Mouse (Mus musculus) Muller cell, postnatal 12 days (primary cell): Measurements from ENCODE around the gene Nudt22.
A peak's percentile ranks its signal among the peaks of the same experiment; 100 is the strongest.

Source experiments
- DNase-seq: peaks from one replicate; pipeline ENCODE4 v3.0.0-alpha.2; 2015; ENCODE audit errors: inconsistent ontology term

The Nudt22 gene

DNA sequence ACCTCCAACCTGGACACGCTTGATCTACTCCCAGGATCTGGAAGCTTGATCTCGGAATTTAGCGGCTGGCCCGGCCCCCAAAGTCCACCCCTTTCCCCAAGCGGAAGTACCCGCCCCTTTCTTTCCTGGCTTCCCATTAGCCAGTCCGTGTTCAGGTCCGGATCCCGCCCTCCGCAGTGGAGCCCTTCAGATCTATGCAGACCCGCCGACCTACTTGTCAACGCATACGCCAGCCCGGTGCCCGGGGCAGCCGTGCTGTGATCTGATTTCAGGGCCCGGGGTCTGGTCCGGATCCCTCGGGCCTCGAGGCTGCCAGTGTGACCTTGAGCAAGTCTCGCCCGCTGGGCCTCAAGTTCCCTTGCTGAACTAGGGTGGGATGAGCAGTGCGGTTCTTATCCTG, at the start of gene Nudt22, which contains the start of gene Trpt1:
Nudt22 (minus strand) TSS at position 112 of the 400 bp plus-strand sequence.
Trpt1 (plus strand) TSS at position 126 of the 400 bp plus-strand sequence.
- DNase-seq: peak; percentile 94

DNA sequence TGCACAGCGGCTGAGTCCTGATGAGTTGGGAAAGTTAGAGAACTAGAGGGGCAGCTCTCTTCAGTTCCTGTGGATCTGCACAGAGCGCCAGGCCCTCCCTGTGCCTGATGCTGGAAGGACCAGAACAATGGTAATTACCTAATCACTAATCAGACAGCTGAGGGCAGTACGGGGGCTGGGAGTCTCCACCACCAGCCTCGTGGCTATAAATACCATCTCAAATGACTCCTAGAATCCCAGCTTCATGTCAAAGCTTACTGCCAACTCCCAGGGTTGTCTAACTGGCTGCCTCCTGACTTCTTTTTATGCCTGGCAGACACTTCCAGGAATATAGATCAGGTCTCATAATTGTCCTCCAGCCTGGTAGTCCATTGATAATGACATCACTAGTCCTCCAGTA, 48.8 kb upstream of the Nudt22 start:
- peak; percentile 49 for DNase-seq

DNA sequence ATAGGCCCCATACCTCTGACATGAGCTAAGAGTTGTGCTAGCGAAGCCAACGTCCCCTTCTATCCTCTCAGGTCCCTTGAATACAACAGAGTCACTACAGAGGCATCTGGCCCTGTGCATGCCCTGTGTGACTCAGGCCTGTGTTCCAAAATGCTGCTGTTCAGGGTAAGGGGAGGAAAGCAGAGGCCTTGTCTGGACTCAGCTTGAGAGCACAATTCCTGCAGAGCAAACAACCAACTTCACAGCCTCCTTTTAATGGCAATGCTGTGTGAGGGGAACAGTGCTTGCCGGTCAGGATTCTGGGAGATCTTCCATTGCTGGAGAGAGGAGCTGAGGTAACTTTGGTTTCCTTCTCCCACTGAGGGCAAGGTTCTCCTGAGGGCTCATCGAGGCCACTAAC, 48.4 kb upstream of the Nudt22 start:
- DNase-seq: peak; percentile 57

DNA sequence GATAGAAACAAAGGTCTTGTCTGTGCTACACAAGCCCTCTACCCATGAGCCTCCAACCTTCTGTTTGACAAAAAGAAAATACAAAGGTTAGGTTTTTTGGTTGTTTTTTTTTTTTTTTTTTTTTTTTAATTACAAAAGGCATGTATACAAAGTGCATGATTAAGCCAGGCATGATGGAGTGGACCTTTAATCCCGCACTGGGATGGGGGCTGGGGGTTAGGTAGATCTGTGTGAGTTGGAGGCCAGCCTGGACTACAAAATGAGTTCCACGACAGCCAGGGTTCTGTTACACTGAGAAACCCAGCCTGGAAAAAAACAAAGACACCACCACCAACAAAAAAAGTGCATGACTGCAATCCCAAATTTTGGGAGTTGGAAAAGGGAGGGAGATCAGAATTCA, 45.3 kb upstream of the Nudt22 start:
- DNase-seq: no peak

DNA sequence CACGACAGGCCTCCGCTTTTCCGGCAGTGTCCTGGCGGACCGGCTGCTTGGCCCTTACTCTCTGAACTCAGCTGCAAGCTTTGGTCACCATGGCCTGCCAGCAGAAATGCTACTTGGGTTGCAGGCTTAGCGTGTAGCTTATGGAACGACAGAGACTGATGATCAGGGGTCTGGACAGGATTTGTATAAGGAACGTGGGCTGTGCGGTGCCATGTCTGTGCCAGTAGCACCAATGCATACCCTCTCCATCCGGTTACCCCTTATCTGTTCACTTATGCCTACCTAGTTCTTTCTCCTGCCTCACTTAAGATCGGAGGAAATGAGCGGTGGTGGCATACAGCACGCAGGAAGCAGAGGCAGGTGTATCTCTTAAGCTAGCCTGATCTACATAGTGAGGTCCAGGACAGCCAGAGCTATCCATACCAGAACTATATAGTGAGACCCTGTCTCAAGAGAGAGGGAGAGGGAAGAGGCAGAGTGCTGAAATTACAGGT, 44.8 kb upstream of the Nudt22 start:
- DNase-seq: no peak

DNA sequence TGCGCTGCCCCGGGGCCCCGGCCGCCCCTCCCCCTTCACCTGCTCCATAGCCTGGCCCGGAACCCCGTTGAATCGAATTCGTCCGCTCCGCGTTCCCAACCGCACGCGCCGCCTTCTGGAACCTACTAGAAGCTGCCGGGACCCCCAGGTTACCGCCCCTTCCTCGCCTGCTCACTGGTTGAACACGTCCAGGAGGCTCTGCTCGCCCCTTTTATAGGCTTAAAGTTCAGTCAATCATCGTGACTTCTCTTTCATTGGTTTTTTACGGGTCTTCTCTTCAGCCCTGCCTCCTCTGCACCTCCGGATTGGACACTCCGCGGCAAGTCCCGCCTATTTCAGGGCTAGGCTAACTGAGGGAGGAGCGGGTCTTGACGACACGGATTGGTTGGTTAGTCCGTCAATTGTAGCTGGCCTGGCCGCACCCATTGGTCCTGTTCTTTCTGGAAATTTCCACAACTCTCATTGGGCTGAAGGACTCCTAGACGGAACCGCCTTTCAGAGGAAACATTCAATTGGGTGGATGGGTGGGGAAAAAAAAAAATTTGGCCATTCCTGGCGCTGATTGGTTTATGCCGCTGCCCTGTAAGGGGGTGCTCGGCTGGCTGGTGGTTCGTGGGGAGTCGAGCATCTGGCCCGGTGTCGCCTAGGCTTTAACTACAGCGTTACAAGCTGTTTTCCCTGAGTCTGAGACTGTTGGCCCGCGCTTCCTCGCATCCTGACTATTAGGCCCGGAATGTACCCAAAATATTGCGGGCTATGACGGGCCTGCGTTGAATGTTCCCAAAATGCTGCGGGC, 44.1 kb upstream of the Nudt22 start, which contains the start of gene Stip1:
Stip1 (minus strand) TSS at position 127 of the 796 bp plus-strand sequence.
- peak; percentile 100 for DNase-seq

DNA sequence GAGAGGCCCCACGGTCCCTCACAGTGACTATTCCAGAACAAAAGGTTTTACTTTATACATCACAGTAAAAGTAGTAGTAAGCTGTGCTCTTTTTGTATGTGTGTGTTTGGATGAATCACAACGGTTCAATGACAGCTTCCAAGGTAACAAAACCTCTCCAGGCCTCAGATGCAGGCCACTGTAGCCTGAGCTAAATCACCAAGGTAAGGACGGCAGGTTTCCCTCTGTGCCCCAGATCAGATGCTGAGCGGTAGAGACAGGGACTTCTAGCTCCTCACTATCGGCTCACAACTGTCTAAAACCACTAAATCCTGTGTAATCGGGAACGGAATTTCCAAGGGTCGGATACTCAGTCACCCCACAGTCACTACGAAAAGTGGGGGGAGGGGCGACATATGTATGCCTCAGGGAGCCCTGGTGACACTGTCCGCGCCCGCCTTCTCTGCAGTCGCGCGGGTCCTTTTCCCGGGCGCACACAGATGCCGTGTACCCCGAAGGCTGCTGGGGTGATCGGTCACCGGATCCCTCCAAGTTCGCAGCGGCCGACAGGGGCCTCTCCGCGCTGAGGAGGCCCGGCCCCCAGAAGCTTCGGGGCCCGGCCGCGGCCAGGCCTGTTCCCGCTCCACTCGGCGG, 43.3 kb upstream of the Nudt22 start:
- DNase-seq: peak; percentile 73

DNA sequence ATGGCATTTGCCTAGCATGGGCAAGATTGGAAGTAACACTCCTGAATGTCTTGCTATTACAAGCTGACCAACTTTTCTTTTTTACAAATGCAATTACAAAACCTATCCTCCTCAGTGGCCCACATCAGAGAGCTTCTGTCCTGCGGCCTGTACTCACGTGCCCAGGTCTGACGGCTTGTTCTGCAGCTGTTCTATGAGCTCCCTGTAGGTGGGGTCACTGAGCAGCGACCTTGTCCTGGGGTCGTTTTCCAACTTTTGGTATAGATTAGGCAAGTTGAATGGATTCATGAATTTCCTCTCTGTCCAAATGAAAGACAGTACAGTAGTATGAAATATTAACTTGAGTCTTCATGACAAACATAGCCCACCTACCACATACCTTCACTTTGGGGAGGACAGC, 38.1 kb upstream of the Nudt22 start:
- DNase-seq: no peak

DNA sequence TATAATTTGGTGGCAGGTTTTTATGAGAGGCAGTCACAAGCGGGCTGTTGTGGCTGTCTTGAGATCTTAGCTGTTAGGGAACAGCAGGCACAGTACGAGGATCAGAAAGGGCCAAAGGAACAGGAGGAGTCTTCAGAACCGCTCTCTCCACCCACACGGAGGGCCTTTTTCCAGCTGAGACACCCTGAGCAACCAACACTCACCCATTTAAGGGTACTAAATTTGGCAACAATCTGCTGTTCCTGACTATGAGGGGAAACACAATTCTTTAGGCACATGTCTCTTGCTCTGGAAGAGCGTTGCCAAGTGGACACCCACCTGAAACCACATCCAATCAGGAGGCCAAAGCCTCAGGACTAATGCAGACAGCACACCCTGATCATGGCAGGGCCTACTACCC, 33.6 kb upstream of the Nudt22 start:
- no peak for DNase-seq

DNA sequence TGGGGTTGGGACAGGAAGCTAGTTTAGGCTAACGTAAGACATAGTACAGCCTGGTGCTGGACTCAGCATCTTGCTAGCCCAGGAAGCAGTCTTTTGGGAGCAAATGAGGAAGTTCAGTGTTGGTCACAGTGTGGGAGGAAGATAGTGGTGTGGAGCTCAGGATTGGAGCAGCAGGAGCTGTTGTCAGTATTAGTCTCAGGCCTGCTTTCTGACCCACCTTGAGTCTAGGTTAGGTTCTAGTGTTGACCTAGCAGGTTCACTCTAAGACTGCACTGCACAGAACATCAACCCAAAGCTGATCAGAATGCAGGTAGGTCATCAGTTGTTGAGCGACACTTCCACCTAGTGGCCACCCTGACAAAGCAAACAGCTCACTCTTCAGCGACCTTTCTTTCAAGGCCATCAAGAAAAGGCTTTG, 24.3 kb upstream of the Nudt22 start:
- DNase-seq: peak; percentile 43

DNA sequence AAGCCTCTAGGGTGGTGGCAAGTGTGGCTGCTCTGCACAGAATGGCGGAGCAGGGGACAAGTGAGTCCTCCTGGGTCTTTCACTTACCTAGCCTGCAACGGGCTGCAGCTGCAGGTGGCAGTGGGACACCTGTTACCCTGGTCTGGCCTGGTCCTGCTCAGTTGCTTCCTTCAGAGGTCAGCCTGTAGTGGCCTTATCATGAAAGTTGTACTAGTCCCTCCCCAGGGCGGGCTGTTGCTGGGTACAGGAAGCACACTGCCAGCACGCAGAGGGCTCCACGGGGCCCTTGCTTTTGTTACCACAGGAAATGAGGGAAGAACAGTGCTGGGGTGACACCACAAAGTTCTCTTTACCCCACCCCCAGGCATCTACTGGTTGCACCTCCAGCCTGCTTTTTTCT, 23.3 kb upstream of the Nudt22 start, which contains the start of gene Fermt3:
Fermt3 (minus strand) TSS at position 279 of the 400 bp plus-strand sequence.
- no peak for DNase-seq

DNA sequence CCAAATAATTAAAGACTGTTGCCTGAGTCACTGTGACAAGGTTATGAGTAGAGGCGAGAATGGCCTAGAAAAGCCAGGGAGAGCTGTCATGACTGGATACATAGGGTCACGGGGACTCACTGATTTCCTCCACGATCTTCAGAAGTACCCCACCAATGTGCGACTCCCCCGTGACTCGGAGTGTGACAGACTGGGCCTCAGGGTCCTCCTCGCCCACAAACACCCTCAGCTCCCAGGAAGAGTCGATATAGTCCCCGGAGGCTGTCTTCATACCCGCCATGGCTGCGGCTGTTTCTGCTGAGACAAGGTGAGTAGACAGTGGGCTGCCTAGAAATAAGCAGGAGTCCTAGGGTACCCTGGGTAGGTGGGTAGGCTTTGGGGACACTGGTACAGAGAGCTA, 22.6 kb upstream of the Nudt22 start:
- DNase-seq: no peak

DNA sequence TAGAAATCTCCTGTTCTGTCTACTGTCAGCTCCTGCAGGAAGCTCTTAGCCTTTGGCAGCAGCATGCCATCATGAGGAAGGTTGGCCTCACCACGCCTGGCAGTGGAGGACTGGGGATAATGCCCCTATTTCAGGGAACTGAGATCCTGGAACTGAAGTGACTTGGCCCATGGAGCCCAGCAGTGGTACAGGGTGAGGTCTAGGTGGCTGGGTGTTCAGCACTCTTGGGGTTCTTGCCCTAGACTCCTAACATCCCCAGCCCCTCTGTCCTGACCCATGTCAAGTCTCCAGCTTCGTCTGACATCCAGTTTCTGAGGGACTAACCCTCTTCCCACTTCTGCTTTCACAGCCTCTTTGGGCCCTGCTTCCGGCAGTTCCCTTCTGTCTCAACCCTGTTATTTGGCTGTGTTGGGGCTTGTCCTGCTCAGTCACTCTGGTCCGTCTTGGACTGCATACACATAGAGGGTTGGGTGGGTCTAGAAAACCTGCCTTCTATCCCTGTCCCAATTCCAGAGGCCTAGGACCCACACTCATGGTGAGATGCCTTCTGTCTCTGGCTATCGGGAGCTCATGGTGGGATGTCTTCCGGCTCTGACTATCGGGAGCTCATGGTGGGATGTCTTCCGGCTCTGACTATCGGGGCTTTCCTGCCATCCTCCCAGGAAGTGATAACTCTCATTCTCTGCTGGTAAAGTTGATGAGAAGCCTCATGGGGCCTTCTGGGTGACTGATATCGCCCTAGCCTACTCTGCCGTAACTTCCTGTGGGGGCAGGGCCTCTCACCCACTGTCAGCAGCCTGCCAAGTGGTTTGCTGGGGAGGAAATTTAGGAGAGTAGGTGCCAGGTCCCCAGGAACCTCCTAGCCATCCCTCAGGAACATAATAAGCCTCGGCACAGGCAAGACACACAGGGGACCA, 21.9 kb upstream of the Nudt22 start:
- DNase-seq: no peak

DNA sequence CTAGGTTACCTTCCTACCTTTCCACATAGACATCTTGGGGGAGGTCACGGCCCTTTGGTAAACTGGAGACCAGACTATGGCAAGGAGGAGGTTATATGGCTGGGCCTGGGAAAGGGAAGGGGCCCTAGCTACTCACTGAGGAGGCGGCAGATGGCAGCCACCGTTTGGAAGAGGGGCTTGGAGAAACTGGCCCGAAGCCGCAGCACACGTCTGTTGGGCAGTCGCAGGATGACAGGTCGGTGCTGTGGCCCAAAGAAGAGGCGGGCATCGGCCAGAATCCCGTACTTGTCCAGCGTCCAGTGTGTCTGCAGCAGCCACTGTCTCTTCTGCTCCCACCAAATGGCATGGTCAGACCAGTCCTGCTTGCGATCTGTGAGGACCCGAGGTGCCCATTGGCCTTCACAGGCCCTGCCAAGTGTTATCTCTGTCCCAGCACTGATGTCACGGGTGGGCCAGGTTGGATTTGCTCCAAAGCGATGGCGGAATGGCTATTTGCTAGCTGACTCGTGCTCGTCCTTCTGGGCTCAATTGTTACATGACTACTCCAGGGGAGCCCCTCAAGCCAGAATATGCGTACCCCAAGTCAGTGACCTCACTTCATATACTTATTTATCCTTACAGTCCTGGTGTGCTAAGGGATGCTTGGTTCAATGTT, 18.7 kb upstream of the Nudt22 start:
- no peak for DNase-seq

DNA sequence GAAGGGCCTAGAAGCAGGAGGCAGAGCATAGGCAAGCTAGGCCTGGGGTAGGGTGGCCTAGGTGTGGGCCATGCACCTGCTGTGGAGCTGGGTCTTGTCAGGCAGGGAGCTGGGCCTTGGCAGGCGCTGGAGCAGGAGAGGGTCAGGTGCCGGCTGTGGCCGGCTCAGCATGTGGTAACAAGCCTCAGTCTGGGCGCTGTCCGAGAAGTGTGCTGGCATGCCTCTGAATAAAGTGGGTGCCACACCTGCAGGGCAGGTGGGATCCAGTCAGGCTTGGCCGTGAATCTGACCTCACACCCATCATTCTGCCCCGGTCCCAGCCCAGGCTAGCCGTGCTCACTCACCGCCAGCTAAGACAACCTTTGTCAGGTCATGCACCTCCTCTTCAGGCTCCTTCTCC, 18.1 kb upstream of the Nudt22 start:
- no peak for DNase-seq

DNA sequence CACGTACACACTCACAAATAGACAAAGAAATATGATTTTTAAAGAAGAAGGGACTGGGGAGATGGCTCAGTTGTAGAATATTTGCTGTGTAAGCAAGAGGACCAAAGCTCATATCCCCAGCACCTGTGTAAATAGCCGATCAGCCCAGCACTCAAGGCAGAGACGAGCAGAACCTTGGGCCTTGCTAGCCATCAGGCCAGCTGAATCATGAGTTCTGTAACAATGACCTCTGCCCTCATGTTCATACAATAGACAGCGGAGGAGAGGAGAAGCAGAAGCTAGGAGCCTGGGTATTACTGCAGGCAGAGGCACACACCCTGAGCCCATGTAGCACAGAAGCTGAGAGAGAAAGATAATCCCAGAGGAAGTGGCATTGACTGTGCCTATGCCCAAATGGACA, 16.5 kb upstream of the Nudt22 start:
- DNase-seq: no peak

DNA sequence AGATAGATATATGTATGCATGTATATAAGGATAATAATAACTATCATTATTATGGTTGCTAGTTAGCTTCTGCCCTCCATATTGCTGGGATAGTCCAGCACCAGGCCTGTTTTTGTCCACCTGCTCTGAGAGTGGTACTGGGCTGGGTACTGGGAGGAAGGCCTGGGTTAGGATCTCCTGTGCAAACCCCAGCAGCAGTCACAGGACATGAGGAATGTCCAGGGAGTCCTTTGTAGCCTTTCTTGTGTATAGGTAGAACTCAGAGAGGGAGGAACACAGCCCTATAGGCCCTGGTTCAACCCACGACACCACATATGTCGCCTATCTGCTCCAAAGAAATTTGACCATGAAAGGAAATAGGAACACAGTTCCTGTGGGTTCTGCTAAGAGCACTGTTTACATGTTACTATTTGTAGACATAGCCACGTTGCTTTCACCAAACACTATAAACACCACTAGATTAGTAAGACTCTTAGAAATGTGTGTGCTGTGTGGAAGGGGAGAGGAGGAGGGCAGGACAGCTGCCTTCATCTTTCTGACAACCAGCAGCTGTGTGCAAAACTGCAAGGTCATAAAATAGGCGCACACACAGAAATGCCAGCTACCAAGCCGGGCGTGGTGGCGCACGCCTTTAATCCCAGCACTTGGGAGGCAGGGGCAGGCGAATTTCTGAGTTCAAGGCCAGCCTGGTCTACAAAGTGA, 11.1 kb upstream of the Nudt22 start:
- no peak for DNase-seq

DNA sequence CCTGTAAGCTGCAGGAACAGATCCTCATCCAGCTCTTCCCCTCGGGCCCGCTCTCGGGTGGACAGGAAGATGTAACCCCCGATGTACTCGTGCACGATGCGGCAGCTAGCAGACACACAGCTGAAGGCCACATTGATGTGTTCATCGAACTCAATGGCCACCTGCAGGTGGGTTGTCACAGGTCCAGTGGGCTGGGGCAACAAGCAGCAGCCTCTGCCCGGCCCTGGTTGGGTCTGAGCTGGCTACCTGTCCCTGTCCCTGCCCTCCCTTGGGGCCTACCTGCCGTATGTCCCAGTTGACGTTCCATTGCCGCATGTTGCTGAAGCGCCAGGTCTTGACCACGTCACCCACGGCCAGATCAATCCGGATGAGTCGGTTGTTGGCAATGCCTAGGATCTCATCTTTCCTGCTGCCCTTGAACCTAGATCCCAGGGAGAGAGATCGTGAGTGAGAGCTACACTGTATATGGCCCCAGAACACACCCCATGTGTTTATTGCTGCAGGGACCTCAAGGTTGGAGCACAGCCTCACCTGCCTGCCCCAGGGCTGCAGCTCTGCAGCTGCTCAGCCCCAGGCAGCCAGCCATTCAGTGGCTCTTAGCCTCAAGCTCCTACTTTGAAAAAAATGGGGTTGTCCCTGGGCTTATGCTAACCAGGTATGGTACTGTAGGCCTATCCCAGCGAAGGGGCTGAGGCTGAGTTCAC, 3.6 kb upstream of the Nudt22 start:
- DNase-seq: no peak

DNA sequence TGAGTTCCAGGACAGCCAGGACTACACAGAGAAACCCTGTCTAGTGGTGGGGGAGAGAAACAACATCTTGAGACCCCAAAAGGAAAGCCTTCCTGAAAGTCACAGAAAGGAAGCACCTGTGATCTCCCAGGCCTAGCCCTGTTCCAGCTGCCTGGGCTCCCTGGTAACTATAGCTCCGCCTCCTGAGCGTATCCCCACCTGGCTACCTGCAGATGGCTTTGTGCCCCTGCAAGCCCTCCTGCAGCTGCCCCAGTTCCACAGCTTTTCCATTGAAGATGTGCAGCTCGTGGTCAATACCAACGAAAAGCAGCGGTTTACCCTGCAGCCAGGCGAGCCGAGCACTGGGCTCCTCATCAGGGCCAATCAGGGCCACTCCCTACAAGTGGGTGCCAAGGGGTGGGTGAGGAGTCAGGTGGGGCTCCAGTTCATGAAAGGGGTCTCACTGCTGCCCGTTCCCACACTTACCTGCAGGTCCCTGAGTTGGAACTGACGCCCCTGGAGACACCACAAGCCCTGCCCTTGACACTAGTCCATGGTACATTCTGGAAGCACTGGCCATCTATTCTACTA, 1.9 kb upstream of the Nudt22 start:
- DNase-seq: no peak
